Mouse (Mus musculus) forebrain, embryonic 11.5 days (tissue): Measurements from ENCODE around the gene Slc9a7. TPM values are rescaled to one million over a fixed set of nuclear protein-coding genes. Genes with fewer than 3 reads are reported as not detected.
A peak's percentile ranks its signal among the peaks of the same experiment; 100 is the strongest.

Experiments used
- ATAC-seq: fragments of 200-750 bp; cut with Nextera tagmentation; replicated peaks from 2 replicates; pipeline ENCODE4 v1.8.0; 2017; ENCODE audit warnings: moderate TSS enrichment; ENCODE audit not compliant: low FRiP score
- DNase-seq: peaks from one replicate; pipeline ENCODE4 v3.0.0-alpha.2; 2017; ENCODE audit warnings: low spot score
- H3K27ac ChIP-seq: fragments of 300-500 bp; sonication (generic); 2 replicates; pipeline ENCODE4 v1.5.1; 2014; ENCODE audit warnings: low read depth, low read length
- H3K27me3 ChIP-seq: fragments of 300-500 bp; sonication (generic); 2 replicates; pipeline ENCODE4 v1.6.1; 2014; ENCODE audit warnings: mild to moderate bottlenecking, low read length, mixed read lengths; ENCODE audit not compliant: control insufficient read depth, insufficient read depth
- H3K36me3 ChIP-seq: fragments of 300-500 bp; sonication (generic); 2 replicates; pipeline ENCODE4 v1.6.1; 2014; ENCODE audit warnings: mild to moderate bottlenecking, low read length, moderate library complexity, mixed read lengths; ENCODE audit not compliant: control insufficient read depth, insufficient read depth
- H3K4me1 ChIP-seq: fragments of 300-500 bp; sonication (generic); replicated peaks from 2 replicates; pipeline ENCODE4 v1.6.1; 2014; ENCODE audit warnings: low read length, mixed read lengths; ENCODE audit not compliant: control insufficient read depth, insufficient read depth
- H3K4me2 ChIP-seq: fragments of 300-500 bp; sonication (generic); 2 replicates; pipeline ENCODE4 v1.6.1; 2014; ENCODE audit warnings: low read depth, mild to moderate bottlenecking, low read length, moderate library complexity, mixed read lengths; ENCODE audit not compliant: severe bottlenecking
- H3K4me3 ChIP-seq: fragments of 300-500 bp; sonication (generic); 2 replicates; pipeline ENCODE4 v1.5.1; 2014; ENCODE audit warnings: low read depth, low read length
- H3K9ac ChIP-seq: fragments of 300-500 bp; sonication (generic); 2 replicates; pipeline ENCODE4 v1.6.1; 2014; ENCODE audit warnings: low read length
- H3K9me3 ChIP-seq: fragments of 300-500 bp; sonication (generic); 2 replicates; pipeline ENCODE4 v1.6.1; 2016; ENCODE audit warnings: low read length, mixed read lengths; ENCODE audit not compliant: control insufficient read depth
- WGBS: fragments of 180-500 bp; shearing (Covaris S2); extraction: QIAGEN DNeasy Blood & Tissue Kit; methylation state at CpG from one replicate; pipeline ENCODE4 v1.1.7; 2014; 5-methylcytosine and 5-hydroxymethylcytosine counted together
- polyA plus RNA-seq: library from polyadenylated mRNA; unstranded; fragments of >200 nt; fragmentation: Nextera tagmentation; extraction: Ambion mirVana; gene quantifications from 2 replicates; pipeline ENCODE4 v1.2.1, GENCODE M21; 2014

Gene Slc9a7
- polyA plus RNA-seq, 1 experiment from 2014 or later, result 1.4 TPM

DNA sequence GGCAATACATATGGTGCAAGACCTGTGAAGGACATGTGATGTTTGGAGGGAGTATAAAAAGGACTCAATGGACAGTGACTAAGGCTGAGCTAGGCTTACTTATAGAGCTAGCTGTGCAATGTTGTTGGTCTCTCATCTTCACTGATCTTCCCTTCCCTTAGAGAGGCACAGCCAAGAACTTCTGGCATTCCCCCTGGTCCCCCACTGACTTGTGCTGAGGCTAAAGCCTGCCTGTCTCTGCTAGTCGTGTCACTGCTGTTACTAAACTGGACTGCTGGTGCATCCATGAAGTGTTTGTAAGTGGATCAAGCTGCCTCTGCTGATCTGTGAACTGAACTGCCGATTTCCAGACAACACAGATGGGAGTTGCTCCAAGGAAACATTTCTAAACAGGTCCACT is 166.1 kb downstream of the Slc9a7 start:
- H3K4me2 ChIP-seq, result no peak overlapping the region
- no peak overlapping the region for H3K27ac ChIP-seq
- no peaks in the 10 kb centered on the region for H3K4me1 ChIP-seq
- no peak for ATAC-seq
- DNase-seq, result no peak
- H3K27me3 ChIP-seq, result no peaks in the 10 kb centered on the region
- no peak overlapping the region for H3K4me3 ChIP-seq
- H3K36me3 ChIP-seq, result no peaks in the 10 kb centered on the region
- no peaks in the 10 kb centered on the region for H3K9me3 ChIP-seq
- WGBS, result 63% methylated on average over 2 of the region's 2 CpGs
- no peak overlapping the region for H3K9ac ChIP-seq

DNA sequence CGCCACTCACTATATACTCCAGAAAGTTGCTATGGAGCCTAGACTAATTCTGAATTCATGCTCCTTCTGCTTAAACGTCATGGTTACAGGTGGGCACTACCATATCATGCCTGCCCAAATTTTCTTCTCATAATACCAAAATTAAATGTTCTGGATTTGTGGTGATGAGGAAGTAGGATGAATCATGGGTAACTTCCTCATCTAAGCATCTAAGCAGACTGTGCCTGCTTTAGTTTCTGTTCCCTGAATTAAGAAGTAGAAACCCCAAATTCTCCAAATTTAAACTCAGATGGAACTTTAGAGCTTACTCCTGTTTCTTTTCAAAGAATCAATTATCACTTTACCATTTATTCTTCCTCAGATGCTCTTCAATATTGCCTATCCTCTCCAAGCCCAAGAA is 173.9 kb downstream of the Slc9a7 start:
- Histone ChIP-seq H3K4me3 (no peak overlapping the region), H3K27ac (no peak overlapping the region), H3K4me2 (no peak overlapping the region), H3K9ac (no peak overlapping the region), H3K27me3 (no peaks in the 10 kb centered on the region), H3K36me3 (no peaks in the 10 kb centered on the region), H3K4me1 (no peaks in the 10 kb centered on the region), H3K9me3 (no peaks in the 10 kb centered on the region)
- ATAC-seq (no peak), DNase-seq (no peak)
- 84% methylated on average over 2 of the region's 2 CpGs for WGBS

DNA sequence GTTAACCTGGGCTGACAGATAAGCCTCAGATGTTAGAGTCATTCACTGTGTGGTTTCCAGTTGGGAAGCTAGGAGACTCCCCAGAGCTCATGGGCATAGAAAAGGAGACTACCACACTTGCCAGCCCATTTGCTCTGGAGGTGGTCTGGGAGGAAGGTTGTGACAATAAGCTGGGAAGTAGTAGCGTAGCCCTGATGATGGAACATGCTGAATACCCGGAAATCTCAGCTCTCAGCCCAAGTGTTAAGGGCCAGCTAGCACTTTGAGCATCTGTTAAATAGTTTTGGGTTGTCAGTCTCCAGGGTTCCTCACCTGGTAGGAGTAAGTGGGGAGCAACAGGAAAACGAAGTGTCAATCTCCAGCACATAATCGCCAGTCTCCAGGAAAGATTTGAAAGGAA is 221.4 kb downstream of the Slc9a7 start:
- H3K4me3 ChIP-seq, result no peak overlapping the region
- H3K27ac ChIP-seq, result no peak overlapping the region
- H3K9me3 ChIP-seq, result no peaks in the 10 kb centered on the region
- no peaks in the 10 kb centered on the region for H3K36me3 ChIP-seq
- H3K9ac ChIP-seq, result no peak overlapping the region
- DNase-seq, result no peak
- no peaks in the 10 kb centered on the region for H3K27me3 ChIP-seq
- WGBS, result 55% methylated on average over 4 of the region's 4 CpGs
- H3K4me1 ChIP-seq, result no peaks in the 10 kb centered on the region
- no peak overlapping the region for H3K4me2 ChIP-seq
- no peak for ATAC-seq

DNA sequence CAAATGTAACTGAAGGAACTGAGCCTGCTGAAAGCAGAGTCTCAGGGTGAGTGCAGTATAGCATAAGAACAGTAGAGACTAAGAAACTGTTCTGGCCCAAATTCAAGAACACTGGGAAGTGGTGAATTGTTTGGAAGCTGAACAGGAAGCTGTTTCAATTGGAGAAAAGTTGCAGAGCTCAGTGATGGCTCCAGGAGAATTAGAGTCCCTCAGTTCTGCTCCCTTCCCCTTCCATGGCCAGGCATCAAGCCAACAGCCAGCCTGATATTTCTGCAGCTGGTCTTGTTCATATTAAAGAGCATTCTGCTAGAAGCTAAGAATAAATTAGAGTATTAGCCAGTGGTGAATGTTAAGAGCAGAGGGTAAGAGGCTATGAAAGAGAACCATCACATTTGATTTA is 225.0 kb downstream of the Slc9a7 start:
- Histone ChIP-seq H3K9ac (no peak overlapping the region), H3K36me3 (no peaks in the 10 kb centered on the region), H3K27ac (no peak overlapping the region), H3K27me3 (no peaks in the 10 kb centered on the region), H3K4me2 (no peak overlapping the region), H3K4me1 (no peaks in the 10 kb centered on the region), H3K4me3 (no peak overlapping the region), H3K9me3 (no peaks in the 10 kb centered on the region)
- DNase-seq, result no peak
- ATAC-seq, result no peak

DNA sequence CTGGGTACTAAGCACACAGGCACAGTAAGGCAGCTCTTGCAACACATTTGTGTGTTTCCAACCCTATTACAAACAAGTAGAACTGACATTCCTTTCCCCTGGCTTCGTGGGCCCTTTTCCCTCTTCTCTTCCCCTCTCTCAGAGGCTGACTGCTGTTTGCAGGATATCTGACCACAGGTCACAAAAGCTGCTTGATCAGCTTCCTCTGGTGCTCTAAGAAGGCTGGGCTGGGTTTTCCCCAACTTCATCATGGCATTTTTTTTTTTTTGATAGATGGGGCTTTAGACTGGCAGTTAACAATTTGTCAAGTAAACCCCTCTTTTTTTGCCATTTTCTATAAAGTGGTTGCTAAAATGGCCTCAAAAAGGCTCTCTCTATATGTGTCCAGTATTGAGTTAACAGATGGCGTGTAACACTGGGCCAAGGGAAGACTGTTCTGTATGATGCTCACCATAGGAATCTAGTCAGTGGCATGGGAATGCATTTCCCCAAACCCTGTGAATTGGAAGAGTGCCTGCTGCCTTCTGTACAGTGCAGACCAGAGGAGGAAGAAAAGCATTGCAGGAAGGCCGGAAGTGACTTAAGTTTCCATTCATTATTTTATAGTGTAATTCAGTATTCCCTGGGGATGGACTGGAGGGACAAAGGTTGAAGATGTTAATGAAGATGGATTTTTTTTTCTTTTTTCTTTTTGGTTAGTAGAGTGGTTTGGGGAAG is 229.7 kb downstream of the Slc9a7 start:
- Histone ChIP-seq H3K4me1 (no peaks in the 10 kb centered on the region), H3K36me3 (no peaks in the 10 kb centered on the region), H3K9ac (no peak overlapping the region), H3K9me3 (no peaks in the 10 kb centered on the region), H3K27ac (no peak overlapping the region), H3K4me2 (no peak overlapping the region), H3K27me3 (no peaks in the 10 kb centered on the region), H3K4me3 (no peak overlapping the region)
- no peak for ATAC-seq
- WGBS, result 62% methylated on average over 3 of the region's 3 CpGs
- DNase-seq, result no peak

DNA sequence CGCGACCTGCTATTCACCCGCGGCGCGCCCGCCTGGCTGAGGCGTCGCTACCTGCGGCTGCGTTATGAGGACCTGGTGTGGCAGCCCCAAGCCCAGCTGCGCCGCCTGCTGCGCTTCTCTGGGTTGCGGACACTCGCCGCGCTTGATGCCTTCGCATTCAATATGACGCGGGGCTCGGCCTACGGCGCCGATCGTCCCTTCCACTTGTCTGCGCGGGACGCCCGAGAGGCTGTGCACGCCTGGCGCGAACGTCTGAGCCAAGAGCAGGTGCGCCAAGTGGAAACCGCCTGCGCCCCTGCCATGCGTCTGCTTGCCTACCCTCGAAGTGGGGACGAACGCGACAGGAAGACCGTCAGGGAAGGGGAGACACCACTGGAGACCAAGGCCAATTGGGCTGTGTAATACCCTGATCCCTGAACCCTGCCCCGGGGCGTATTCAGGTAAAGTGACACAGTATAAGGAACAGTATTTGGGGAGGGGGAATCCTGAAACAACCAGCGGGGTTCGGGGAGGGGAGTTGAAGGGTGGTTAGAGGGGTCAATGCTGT is 230.8 kb downstream of the Slc9a7 start:
- Histone ChIP-seq H3K4me1 (no peaks in the 10 kb centered on the region), H3K27ac (no peak overlapping the region), H3K4me3 (peak overlapping the region; percentile 39), H3K27me3 (no peaks in the 10 kb centered on the region), H3K9ac (no peak overlapping the region), H3K9me3 (no peaks in the 10 kb centered on the region), H3K4me2 (peak overlapping the region; percentile 67), H3K36me3 (no peaks in the 10 kb centered on the region)
- peak; percentile 22; the same call in 1 of the 2 replicates for ATAC-seq
- DNase-seq, result peak; percentile 52
- WGBS, result 20% methylated on average over 38 of the region's 47 CpGs

DNA sequence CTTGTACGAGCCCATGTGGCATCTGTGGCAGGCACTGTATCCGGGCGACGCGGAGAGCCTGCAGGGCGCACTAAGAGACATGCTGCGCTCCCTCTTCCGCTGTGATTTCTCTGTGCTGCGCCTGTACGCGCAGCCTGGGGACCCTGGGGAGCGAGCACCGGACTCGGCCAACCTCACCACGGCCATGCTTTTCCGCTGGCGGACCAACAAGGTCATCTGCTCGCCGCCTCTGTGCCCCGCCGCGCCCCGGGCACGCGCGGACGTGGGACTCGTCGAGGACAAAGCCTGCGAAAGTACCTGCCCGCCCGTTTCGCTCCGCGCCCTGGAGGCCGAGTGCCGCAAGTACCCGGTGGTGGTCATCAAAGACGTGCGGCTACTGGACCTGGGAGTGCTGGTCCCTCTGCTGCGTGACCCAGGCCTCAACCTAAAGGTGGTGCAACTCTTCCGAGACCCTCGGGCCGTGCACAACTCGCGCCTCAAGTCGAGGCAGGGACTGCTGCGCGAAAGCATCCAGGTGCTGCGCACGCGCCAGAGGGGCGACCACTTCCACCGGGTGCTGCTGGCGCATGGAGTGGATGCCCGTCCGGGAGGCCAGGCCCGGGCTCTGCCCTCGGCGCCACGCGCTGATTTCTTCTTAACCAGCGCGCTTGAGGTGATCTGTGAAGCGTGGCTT is 231.4 kb downstream of the Slc9a7 start:
- peak; percentile 59 for ATAC-seq
- peak overlapping the region; percentile 39 for H3K4me3 ChIP-seq
- no peaks in the 10 kb centered on the region for H3K9me3 ChIP-seq
- H3K4me2 ChIP-seq, result peak overlapping the region; percentile 67
- no peaks in the 10 kb centered on the region for H3K4me1 ChIP-seq
- no peaks in the 10 kb centered on the region for H3K36me3 ChIP-seq
- DNase-seq, result peak; percentile 58
- H3K27ac ChIP-seq, result no peak overlapping the region
- WGBS, result 19% methylated on average over 59 of the region's 65 CpGs
- peak overlapping the region; percentile 32 for H3K9ac ChIP-seq
- no peaks in the 10 kb centered on the region for H3K27me3 ChIP-seq

DNA sequence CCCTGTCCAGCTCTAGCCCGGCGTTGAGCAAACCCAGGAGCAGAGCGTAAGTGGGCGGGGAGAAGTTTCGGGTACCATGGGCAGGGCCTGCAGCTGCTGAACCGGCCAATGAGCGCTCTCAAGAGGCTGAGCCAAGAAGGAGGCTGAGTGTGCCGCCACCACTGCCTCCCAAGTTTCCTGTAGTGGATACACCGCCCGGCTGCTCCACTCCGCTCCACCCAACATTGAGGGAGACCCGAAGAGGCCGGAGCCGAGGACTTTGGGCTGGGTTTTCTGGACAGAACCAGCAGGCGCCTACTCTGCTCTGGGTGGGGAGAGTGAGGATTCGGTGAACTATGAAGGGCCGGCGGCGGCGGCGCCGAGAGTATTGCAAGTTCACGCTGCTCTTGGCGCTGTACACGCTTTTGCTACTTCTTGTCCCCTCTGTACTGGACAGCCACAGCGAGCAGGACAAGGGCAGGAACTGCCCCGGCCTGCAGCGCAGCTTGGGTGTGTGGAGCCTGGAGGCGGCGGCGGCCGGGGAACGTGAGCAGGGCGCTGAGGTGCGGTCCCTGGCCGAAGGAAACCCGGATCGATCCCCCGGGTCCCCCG is 232.1 kb downstream of the Slc9a7 start, which contains the start of gene Chst7:
Chst7 (plus strand) TSS at position 180 of the 591 bp plus-strand sequence.
- WGBS, result 13% methylated on average over 38 of the region's 40 CpGs
- Histone ChIP-seq H3K36me3 (no peaks in the 10 kb centered on the region), H3K27me3 (no peaks in the 10 kb centered on the region), H3K4me1 (no peaks in the 10 kb centered on the region), H3K9ac (peak within 1 kb of the TSS; percentile 32), H3K4me2 (peak within 1 kb of the TSS; percentile 67), H3K9me3 (no peaks in the 10 kb centered on the region), H3K27ac (no peak within 1 kb of the TSS), H3K4me3 (peak within 1 kb of the TSS; percentile 39)
- ATAC-seq (peak; percentile 94), DNase-seq (peak; percentile 78)
